Mouse (Mus musculus): ENCODE results near the gene Pfdn6. TPM values are rescaled to one million over a fixed set of nuclear protein-coding genes. Genes with fewer than 3 reads are reported as not detected.
"Not testable (repeated sequence)": the region's sequence is repeated elsewhere in the genome, so short reads cannot be mapped to it uniquely, and the experiment has no call there.

Pfdn6 gene
- polyA plus RNA-seq, 1 experiment from 2014 or later, result 177 TPM

- Histone ChIP-seq H3K36me3 (no peaks in the 10 kb centered on the region), H3K4me2 (no peak overlapping the region), H3K27ac (peak overlapping the region; percentile 52), H3K27me3 (replicated peaks) (no peaks in the 10 kb centered on the region), H3K4me3 (no peak overlapping the region), H3K9ac (no peak overlapping the region), H3K9me3 (replicated peaks) (no peaks in the 10 kb centered on the region), H3K4me1 (peaks cover 52% of the 10 kb centered on the region)
- no peak for ATAC-seq
- 14% methylated on average over 6 of the region's 6 CpGs for WGBS (ENCODE audit: insufficient replicate concordance)
Observed at GRCm38 (mm10) chr17:33897114-33897794, 42.9 kb downstream of the Pfdn6 start.

GRCm38 (mm10) chr17:33893011-33893410 lies 47.1 kb downstream of the Pfdn6 start:
- H3K27ac ChIP-seq; H3K9ac ChIP-seq; H3K9me3 ChIP-seq (replicated peaks); H3K27me3 ChIP-seq (replicated peaks); H3K4me3 ChIP-seq; H3K4me2 ChIP-seq; ATAC-seq; H3K36me3 ChIP-seq: not testable (repeated sequence)
- H3K4me1 ChIP-seq, result peaks cover 27% of the 10 kb centered on the region
- WGBS (ENCODE audit: insufficient replicate concordance), result 66% methylated on average over 4 of the region's 4 CpGs

- H3K36me3 ChIP-seq, result peaks cover 6% of the 10 kb centered on the region; the same call in 1 of the 2 replicates
- no peak overlapping the region for H3K4me2 ChIP-seq
- H3K4me3 ChIP-seq, result no peak overlapping the region
- no peaks in the 10 kb centered on the region for H3K9me3 ChIP-seq (replicated peaks)
- 39% methylated on average over 7 of the region's 7 CpGs for WGBS (ENCODE audit: insufficient replicate concordance)
- H3K4me1 ChIP-seq, result peaks cover 27% of the 10 kb centered on the region
- no peaks in the 10 kb centered on the region for H3K27me3 ChIP-seq (replicated peaks)
- H3K27ac ChIP-seq, result no peak overlapping the region
- no peak overlapping the region for H3K9ac ChIP-seq
- ATAC-seq, result no peak
Observed at GRCm38 (mm10) chr17:33892429-33892828, 47.7 kb downstream of the Pfdn6 start.

GRCm38 (mm10) chr17:33891892-33892291 lies 48.3 kb downstream of the Pfdn6 start:
- H3K4me3 ChIP-seq; ATAC-seq; H3K27me3 ChIP-seq (replicated peaks); H3K27ac ChIP-seq; H3K4me2 ChIP-seq; H3K9ac ChIP-seq; H3K9me3 ChIP-seq (replicated peaks); H3K36me3 ChIP-seq: not testable (repeated sequence)
- peaks cover 24% of the 10 kb centered on the region for H3K4me1 ChIP-seq
- 61% methylated on average over 6 of the region's 6 CpGs for WGBS (ENCODE audit: insufficient replicate concordance)

GRCm38 (mm10) chr17:33891357-33891756 lies 48.8 kb downstream of the Pfdn6 start:
- H3K27me3 ChIP-seq (replicated peaks), result no peaks in the 10 kb centered on the region
- 45% methylated on average over 2 of the region's 2 CpGs for WGBS (ENCODE audit: insufficient replicate concordance)
- ATAC-seq, result no peak
- H3K9me3 ChIP-seq (replicated peaks), result no peaks in the 10 kb centered on the region
- H3K27ac ChIP-seq, result no peak overlapping the region
- H3K9ac ChIP-seq, result no peak overlapping the region
- H3K36me3 ChIP-seq, result peaks cover 14% of the 10 kb centered on the region
- H3K4me2 ChIP-seq, result 0 out of 2 replicates have a peak overlapping the region, but pooled peaks have one; percentile 20
- no peak overlapping the region for H3K4me3 ChIP-seq
- H3K4me1 ChIP-seq, result peaks cover 24% of the 10 kb centered on the region

- Histone ChIP-seq H3K4me2 (peak within 1 kb of the TSS; percentile 77), H3K9me3 (replicated peaks) (no peaks in the 10 kb centered on the region), H3K4me1 (peaks cover 24% of the 10 kb centered on the region), H3K9ac (peak within 1 kb of the TSS; percentile 93), H3K4me3 (peak within 1 kb of the TSS; percentile 85), H3K27ac (peak within 1 kb of the TSS; percentile 88), H3K36me3 (peaks cover 21% of the 10 kb centered on the region), H3K27me3 (replicated peaks) (no peaks in the 10 kb centered on the region)
- ATAC-seq, result peak; percentile 96
- WGBS (ENCODE audit: insufficient replicate concordance), result 2% methylated on average over 49 of the region's 49 CpGs
Observed at GRCm38 (mm10) chr17:33890533-33891059, 49.5 kb downstream of the Pfdn6 start, which contains the start of gene Kifc1. Kifc1 (minus strand) TSS chr17:33890661.

GRCm38 (mm10) chr17:33889941-33890532 lies 50.1 kb downstream of the Pfdn6 start:
- H3K27ac ChIP-seq, result peak overlapping the region; percentile 88
- WGBS (ENCODE audit: insufficient replicate concordance), result under 1% methylated on average over 36 of the region's 44 CpGs
- ATAC-seq, result peak; percentile 1; the same call in 1 of the 2 replicates
- H3K4me3 ChIP-seq, result peak overlapping the region; percentile 85
- peaks cover 24% of the 10 kb centered on the region for H3K4me1 ChIP-seq
- H3K9me3 ChIP-seq (replicated peaks); H3K27me3 ChIP-seq (replicated peaks): not testable (repeated sequence)
- peak overlapping the region; percentile 77 for H3K4me2 ChIP-seq
- peaks cover 27% of the 10 kb centered on the region for H3K36me3 ChIP-seq
- peak overlapping the region; percentile 93 for H3K9ac ChIP-seq

Other genes starting within 250 kb of the Pfdn6 start
- gene March2, start 221.7 kb downstream of the Pfdn6 start, polyA plus RNA-seq (2016; fragmentation: Nextera tagmentation; extraction: Ambion mirVana), result 196 and 205 TPM in 2 replicates
- gene Rab11b, start 179.8 kb downstream of the Pfdn6 start, polyA plus RNA-seq (2016; fragmentation: Nextera tagmentation; extraction: Ambion mirVana), result 147 and 169 TPM in 2 replicates
- gene Angptl4, start 158.5 kb downstream of the Pfdn6 start, polyA plus RNA-seq (2016; fragmentation: Nextera tagmentation; extraction: Ambion mirVana), result 17.3 and 21.0 TPM in 2 replicates
- gene Kank3, start 129.8 kb downstream of the Pfdn6 start, polyA plus RNA-seq (2016; fragmentation: Nextera tagmentation; extraction: Ambion mirVana), result 12.6 and 13.2 TPM in 2 replicates
- gene Rps28, start 115.8 kb downstream of the Pfdn6 start, polyA plus RNA-seq (2016; fragmentation: Nextera tagmentation; extraction: Ambion mirVana), result 689 and 715 TPM in 2 replicates
- gene Ndufa7, start 115.8 kb downstream of the Pfdn6 start, polyA plus RNA-seq (2016; fragmentation: Nextera tagmentation; extraction: Ambion mirVana), result 296 and 311 TPM in 2 replicates
- gene Cd320, start 97.3 kb downstream of the Pfdn6 start, polyA plus RNA-seq (2016; fragmentation: Nextera tagmentation; extraction: Ambion mirVana), result 22.2 and 24.1 TPM in 2 replicates
- not detected in 2 replicates for gene Gm7029, start 66.5 kb downstream of the Pfdn6 start, polyA plus RNA-seq (2016; fragmentation: Nextera tagmentation; extraction: Ambion mirVana)
- gene Kifc1, start 49.7 kb downstream of the Pfdn6 start, polyA plus RNA-seq (2016; fragmentation: Nextera tagmentation; extraction: Ambion mirVana), result 4.8 and 6.0 TPM in 2 replicates
- 0.51 and 0.78 TPM in 2 replicates for gene Platr17, start 35.2 kb downstream of the Pfdn6 start, polyA plus RNA-seq (2016; fragmentation: Nextera tagmentation; extraction: Ambion mirVana)
- 33.4 and 37.1 TPM in 2 replicates for gene Daxx, start 30.9 kb downstream of the Pfdn6 start, polyA plus RNA-seq (2016; fragmentation: Nextera tagmentation; extraction: Ambion mirVana)
- 29.4 and 30.1 TPM in 2 replicates for gene Tapbp, start 24.4 kb downstream of the Pfdn6 start, polyA plus RNA-seq (2016; fragmentation: Nextera tagmentation; extraction: Ambion mirVana)
- 13.6 and 14.8 TPM in 2 replicates for gene Zbtb22, start 24.4 kb downstream of the Pfdn6 start, polyA plus RNA-seq (2016; fragmentation: Nextera tagmentation; extraction: Ambion mirVana)
- 17.3 and 18.4 TPM in 2 replicates for gene Rgl2, start 10.8 kb downstream of the Pfdn6 start, polyA plus RNA-seq (2016; fragmentation: Nextera tagmentation; extraction: Ambion mirVana)
- 49.4 and 52.7 TPM in 2 replicates for gene Wdr46, start 317 bp upstream of the Pfdn6 start, polyA plus RNA-seq (2016; fragmentation: Nextera tagmentation; extraction: Ambion mirVana)
- 2.1 and 2.6 TPM in 2 replicates for gene B3galt4, start 11.1 kb upstream of the Pfdn6 start, polyA plus RNA-seq (2016; fragmentation: Nextera tagmentation; extraction: Ambion mirVana)
- gene Vps52, start 15.5 kb upstream of the Pfdn6 start, polyA plus RNA-seq (2016; fragmentation: Nextera tagmentation; extraction: Ambion mirVana), result 41.1 and 43.5 TPM in 2 replicates
- 1,396 and 1,433 TPM in 2 replicates for gene Rps18, start 15.7 kb upstream of the Pfdn6 start, polyA plus RNA-seq (2016; fragmentation: Nextera tagmentation; extraction: Ambion mirVana)
- 82.1 and 83.5 TPM in 2 replicates for gene H2-K1, start 60.0 kb upstream of the Pfdn6 start, polyA plus RNA-seq (2016; fragmentation: Nextera tagmentation; extraction: Ambion mirVana)
- gene Ring1, start 84.3 kb upstream of the Pfdn6 start, polyA plus RNA-seq (2016; fragmentation: Nextera tagmentation; extraction: Ambion mirVana), result 10.6 and 10.7 TPM in 2 replicates
- 33.2 and 36.1 TPM in 2 replicates for gene H2-Ke6, start 87.7 kb upstream of the Pfdn6 start, polyA plus RNA-seq (2016; fragmentation: Nextera tagmentation; extraction: Ambion mirVana)
- gene Slc39a7, start 91.3 kb upstream of the Pfdn6 start, polyA plus RNA-seq (2016; fragmentation: Nextera tagmentation; extraction: Ambion mirVana), result 91.7 and 96.0 TPM in 2 replicates
- 29.2 and 31.3 TPM in 2 replicates for gene Rxrb, start 91.5 kb upstream of the Pfdn6 start, polyA plus RNA-seq (2016; fragmentation: Nextera tagmentation; extraction: Ambion mirVana)
- 0.37 and 0.54 TPM in 2 replicates for gene Col11a2, start 99.1 kb upstream of the Pfdn6 start, polyA plus RNA-seq (2016; fragmentation: Nextera tagmentation; extraction: Ambion mirVana)
- 0.37 and 0.56 TPM in 2 replicates for gene H2-Oa, start 152.0 kb upstream of the Pfdn6 start, polyA plus RNA-seq (2016; fragmentation: Nextera tagmentation; extraction: Ambion mirVana)
- 3.1 and 4.3 TPM in 2 replicates for gene H2-DMa, start 179.2 kb upstream of the Pfdn6 start, polyA plus RNA-seq (2016; fragmentation: Nextera tagmentation; extraction: Ambion mirVana)
- gene Brd2, start 182.3 kb upstream of the Pfdn6 start, polyA plus RNA-seq (2016; fragmentation: Nextera tagmentation; extraction: Ambion mirVana), result 59.9 and 66.1 TPM in 2 replicates
- gene H2-DMb2, start 203.0 kb upstream of the Pfdn6 start, polyA plus RNA-seq (2016; fragmentation: Nextera tagmentation; extraction: Ambion mirVana), result 0.30 and 0.35 TPM in 2 replicates
- gene H2-DMb1, start 212.7 kb upstream of the Pfdn6 start, polyA plus RNA-seq (2016; fragmentation: Nextera tagmentation; extraction: Ambion mirVana), result 0.21 and 0.45 TPM in 2 replicates
- gene Tap1, start 247.2 kb upstream of the Pfdn6 start, polyA plus RNA-seq (2016; fragmentation: Nextera tagmentation; extraction: Ambion mirVana), result 2.3 and 2.6 TPM in 2 replicates
- 4.5 and 5.0 TPM in 2 replicates for gene Psmb9, start 247.4 kb upstream of the Pfdn6 start, polyA plus RNA-seq (2016; fragmentation: Nextera tagmentation; extraction: Ambion mirVana)

All from liver, embryonic 12.5 days (tissue).